Mouse (Mus musculus) MEL (cell line): ENCODE results near the gene Prdm8.

ENCODE experiments used
- CTCF ChIP-seq, 3 experiments: IDR thresholded peaks in 2 of 3; conservative IDR thresholded peaks in 1 of 3; 2 replicates each; pipeline ENCODE4 v1.5.1; 2011 to 2012; ENCODE audit warnings: low read length in 3 of 3, low read depth in 2 of 3, mild to moderate bottlenecking in 2 of 3, improper control_type of control experiment in 1 of 3, inconsistent platforms in 1 of 3, mixed read lengths in 1 of 3, moderate library complexity in 1 of 3; ENCODE audit not compliant: control insufficient read depth in 1 of 3, insufficient read depth in 1 of 3, poor library complexity in 1 of 3, severe bottlenecking in 1 of 3
- E2F4 ChIP-seq: IDR thresholded peaks from 2 replicates; pipeline ENCODE4 v1.6.1; 2011; ENCODE audit warnings: low read depth, low read length, improper control_type of control experiment, borderline replicate concordance
- POLR2A ChIP-seq, 2 experiments: IDR thresholded peaks; 2 replicates each; pipeline ENCODE4 v1.6.1; 2011 to 2012; ENCODE audit warnings: low read length in 2 of 2, mild to moderate bottlenecking in 2 of 2, control low read depth in 1 of 2, improper control_type of control experiment in 1 of 2, low read depth in 1 of 2, moderate library complexity in 1 of 2; ENCODE audit not compliant: control insufficient read depth in 1 of 2, insufficient read depth in 1 of 2, poor library complexity in 1 of 2

DNA sequence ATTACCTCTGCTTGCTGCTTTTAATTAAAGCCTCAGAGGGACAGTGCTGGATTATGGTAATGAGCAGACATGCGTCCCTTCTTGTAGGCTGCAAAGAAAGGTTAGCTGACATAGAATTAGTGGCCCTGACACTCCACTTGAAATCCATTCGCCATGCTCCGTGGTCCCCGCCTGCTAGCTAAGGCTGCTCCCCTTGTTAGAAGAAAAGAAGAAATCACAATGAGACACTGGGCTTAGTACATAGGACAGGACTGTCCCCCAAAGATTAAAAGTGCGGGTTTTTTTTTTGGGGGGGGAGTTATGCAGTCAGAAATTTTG, 15.6 kb downstream of the Prdm8 start:
- TF ChIP-seq E2F4 (no peak), POLR2A (IDR thresholded peaks at IDR 0.05; ENCODE audit: control insufficient read depth in 1 of 2, insufficient read depth in 1 of 2, low read depth in 1 of 2, low read length in 2 of 2, poor library complexity in 1 of 2) (no peak), CTCF (IDR thresholded peaks at IDR 0.05 in 2 of 3, conservative IDR thresholded peaks at IDR 0.05 in 1 of 3; ENCODE audit: control insufficient read depth in 1 of 3, insufficient read depth in 1 of 3, low read depth in 2 of 3, low read length in 3 of 3, poor library complexity in 1 of 3, severe bottlenecking in 1 of 3) (no peak)
